Mouse (Mus musculus) embryonic fibroblast, embryonic 13.5 days (primary cell): Measurements from ENCODE around the gene Fahd2a.

Experiments
- CTCF ChIP-seq: IDR thresholded peaks from 2 replicates; pipeline ENCODE4 v1.5.1; 2011; ENCODE audit warnings: mild to moderate bottlenecking, control low read depth, low read length, moderate library complexity, borderline replicate concordance; ENCODE audit not compliant: insufficient read depth
- POLR2A ChIP-seq: IDR thresholded peaks from 2 replicates; pipeline ENCODE4 v1.6.1; 2011; ENCODE audit warnings: low read depth, mild to moderate bottlenecking, control low read depth, low read length, moderate library complexity

DNA sequence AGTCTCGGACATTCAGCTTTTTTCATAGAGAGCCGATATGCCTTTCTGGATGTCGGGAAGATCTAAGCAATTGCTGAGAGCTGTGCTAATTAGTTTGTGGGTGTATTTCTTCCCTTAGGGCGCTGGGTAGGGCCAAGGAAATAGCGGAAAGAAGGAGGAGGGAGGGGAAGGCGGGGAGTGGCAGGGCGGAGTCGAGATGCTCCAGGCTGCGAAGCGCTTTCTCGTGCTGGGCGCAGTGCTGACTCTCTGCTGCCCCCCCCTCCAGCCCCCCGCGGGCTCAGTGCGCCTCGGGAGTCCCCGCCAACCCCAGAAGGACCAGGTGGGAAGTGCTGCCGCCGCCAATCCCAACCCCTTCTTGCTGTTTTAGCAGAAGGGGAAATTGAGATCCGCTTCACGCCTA, 38.6 kb upstream of the Fahd2a start:
- TF ChIP-seq POLR2A: no peak
- TF ChIP-seq CTCF: no peak
